Mouse (Mus musculus): Measurements from ENCODE around the gene Ccdc74a. TPM values are rescaled to one million over a fixed set of nuclear protein-coding genes. Genes with fewer than 3 reads are reported as not detected.

Gene Ccdc74a
- polyA plus RNA-seq, 1 experiment: 9.6 TPM

DNA sequence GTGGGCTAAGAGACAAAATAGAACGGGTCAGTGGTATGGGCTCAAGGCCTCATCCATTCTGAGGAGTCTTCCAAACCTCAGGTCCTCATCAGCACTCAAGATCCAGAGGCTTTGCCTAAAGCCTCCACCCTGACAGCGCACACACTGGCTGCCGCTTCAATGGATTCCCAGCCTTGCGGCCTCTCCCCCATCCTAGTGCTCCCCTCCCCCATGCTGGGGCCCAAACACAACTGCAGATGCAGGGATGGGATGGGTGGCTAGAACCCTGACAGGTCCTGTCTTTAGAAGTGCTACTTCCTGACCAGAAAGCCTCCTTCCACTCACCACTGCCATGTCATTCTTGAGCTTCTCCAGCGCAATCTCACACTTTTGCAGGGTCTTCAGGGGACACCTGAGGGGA, 7.3 kb downstream of the Ccdc74a start:
- no peak overlapping the region for H3K4me3 ChIP-seq (ENCODE audit: insufficient read depth, poor library complexity, severe bottlenecking)
- H3K27me3 ChIP-seq (ENCODE audit: control insufficient read depth, insufficient read depth, insufficient read length): no peaks in the 10 kb centered on the region
- no peaks in the 10 kb centered on the region for H3K79me2 ChIP-seq (ENCODE audit: control insufficient read depth, insufficient read depth)
- TF ChIP-seq CTCF (IDR thresholded peaks at IDR 0.05; ENCODE audit: control insufficient read depth, insufficient read depth, insufficient read length): no peak
- no peak for TF ChIP-seq CEBPB (IDR thresholded peaks at IDR 0.05; ENCODE audit: low read depth)
- TF ChIP-seq FOSL1 (IDR thresholded peaks at IDR 0.05; ENCODE audit: insufficient read depth, low read length, poor library complexity, severe bottlenecking): no peak
- no peak for TF ChIP-seq MAX (IDR thresholded peaks at IDR 0.05)
- TF ChIP-seq USF1 (IDR thresholded peaks at IDR 0.05; ENCODE audit: low read depth): no peak
- TF ChIP-seq MYOG (IDR thresholded peaks at IDR 0.05; ENCODE audit: control insufficient read depth, extremely low read depth, insufficient read length): no peak
- no peak for TF ChIP-seq MYOD1 (IDR thresholded peaks at IDR 0.05; ENCODE audit: control insufficient read depth, insufficient read length, low read depth)
- H3K79me3 ChIP-seq (ENCODE audit: low read depth): no peaks in the 10 kb centered on the region
- H3ac ChIP-seq (ENCODE audit: control insufficient read depth, insufficient read length, low read depth): no peak overlapping the region
- H3K36me3 ChIP-seq (ENCODE audit: control insufficient read depth, insufficient read depth): peaks cover 67% of the 10 kb centered on the region

- Histone ChIP-seq H3K79me3 (ENCODE audit: low read depth) (no peaks in the 10 kb centered on the region), H3K4me3 (ENCODE audit: insufficient read depth, poor library complexity, severe bottlenecking) (no peak overlapping the region), H3ac (ENCODE audit: control insufficient read depth, insufficient read length, low read depth) (no peak overlapping the region), H3K27me3 (ENCODE audit: control insufficient read depth, insufficient read depth, insufficient read length) (no peaks in the 10 kb centered on the region), H3K79me2 (ENCODE audit: control insufficient read depth, insufficient read depth) (no peaks in the 10 kb centered on the region), H3K36me3 (ENCODE audit: control insufficient read depth, insufficient read depth) (peaks cover 69% of the 10 kb centered on the region)
- TF ChIP-seq FOSL1 (IDR thresholded peaks at IDR 0.05; ENCODE audit: insufficient read depth, low read length, poor library complexity, severe bottlenecking) (no peak), CTCF (IDR thresholded peaks at IDR 0.05; ENCODE audit: control insufficient read depth, insufficient read depth, insufficient read length) (no peak), MYOG (IDR thresholded peaks at IDR 0.05; ENCODE audit: control insufficient read depth, extremely low read depth, insufficient read length) (no peak), CEBPB (IDR thresholded peaks at IDR 0.05; ENCODE audit: low read depth) (no peak), MYOD1 (IDR thresholded peaks at IDR 0.05; ENCODE audit: control insufficient read depth, insufficient read length, low read depth) (no peak), USF1 (IDR thresholded peaks at IDR 0.05; ENCODE audit: low read depth) (no peak), MAX (IDR thresholded peaks at IDR 0.05) (no peak)
Observed at GRCm38 (mm10) chr16:17654188-17654795, 8.0 kb downstream of the Ccdc74a start.

- H3K79me3 ChIP-seq (ENCODE audit: low read depth): no peaks in the 10 kb centered on the region
- H3K4me3 ChIP-seq (ENCODE audit: insufficient read depth, poor library complexity, severe bottlenecking): no peak overlapping the region
- H3K27me3 ChIP-seq (ENCODE audit: control insufficient read depth, insufficient read depth, insufficient read length): no peaks in the 10 kb centered on the region
- no peaks in the 10 kb centered on the region for H3K79me2 ChIP-seq (ENCODE audit: control insufficient read depth, insufficient read depth)
- no peak overlapping the region for H3ac ChIP-seq (ENCODE audit: control insufficient read depth, insufficient read length, low read depth)
- H3K36me3 ChIP-seq (ENCODE audit: control insufficient read depth, insufficient read depth): peaks cover 66% of the 10 kb centered on the region
- TF ChIP-seq USF1 (IDR thresholded peaks at IDR 0.05; ENCODE audit: low read depth): no peak
Observed at GRCm38 (mm10) chr16:17656212-17656871, 10.1 kb downstream of the Ccdc74a start.

DNA sequence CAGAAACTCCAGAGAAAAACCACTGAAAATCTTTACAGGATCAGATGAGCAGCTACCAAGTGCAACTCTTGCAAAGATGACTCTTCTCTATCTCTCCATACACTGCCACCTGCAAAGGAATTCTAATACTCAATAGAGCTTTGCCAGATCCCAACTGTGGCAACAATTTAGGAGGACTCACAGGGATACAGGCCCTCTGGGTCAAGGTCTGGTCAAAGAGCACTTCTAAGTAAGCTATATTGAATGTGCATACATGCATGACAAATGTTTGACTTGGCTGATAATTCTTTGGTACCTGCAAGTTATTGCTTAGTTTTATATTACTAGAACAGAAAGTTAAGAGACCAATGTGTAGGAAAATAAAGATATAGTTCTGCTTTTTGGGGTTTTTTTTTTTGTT, 19.3 kb downstream of the Ccdc74a start:
- Histone ChIP-seq H3K36me3 (ENCODE audit: control insufficient read depth, insufficient read depth) (peaks cover 69% of the 10 kb centered on the region), H3K79me3 (ENCODE audit: low read depth) (no peaks in the 10 kb centered on the region), H3K27me3 (ENCODE audit: control insufficient read depth, insufficient read depth, insufficient read length) (no peaks in the 10 kb centered on the region), H3ac (ENCODE audit: control insufficient read depth, insufficient read length, low read depth) (no peak overlapping the region), H3K4me3 (ENCODE audit: insufficient read depth, poor library complexity, severe bottlenecking) (no peak overlapping the region), H3K79me2 (ENCODE audit: control insufficient read depth, insufficient read depth) (no peaks in the 10 kb centered on the region)
- TF ChIP-seq FOSL1 (IDR thresholded peaks at IDR 0.05; ENCODE audit: insufficient read depth, low read length, poor library complexity, severe bottlenecking) (no peak), CEBPB (IDR thresholded peaks at IDR 0.05; ENCODE audit: low read depth) (no peak), MYOD1 (IDR thresholded peaks at IDR 0.05; ENCODE audit: control insufficient read depth, insufficient read length, low read depth) (no peak), USF1 (IDR thresholded peaks at IDR 0.05; ENCODE audit: low read depth) (no peak), MYOG (IDR thresholded peaks at IDR 0.05; ENCODE audit: control insufficient read depth, extremely low read depth, insufficient read length) (no peak), MAX (IDR thresholded peaks at IDR 0.05) (no peak), CTCF (IDR thresholded peaks at IDR 0.05; ENCODE audit: control insufficient read depth, insufficient read depth, insufficient read length) (no peak)

- H3ac ChIP-seq (ENCODE audit: control insufficient read depth, insufficient read length, low read depth): no peak overlapping the region
- no peaks in the 10 kb centered on the region for H3K27me3 ChIP-seq (ENCODE audit: control insufficient read depth, insufficient read depth, insufficient read length)
- no peak overlapping the region for H3K4me3 ChIP-seq (ENCODE audit: insufficient read depth, poor library complexity, severe bottlenecking)
- no peaks in the 10 kb centered on the region for H3K79me2 ChIP-seq (ENCODE audit: control insufficient read depth, insufficient read depth)
- no peak for TF ChIP-seq MYOD1 (IDR thresholded peaks at IDR 0.05; ENCODE audit: control insufficient read depth, insufficient read length, low read depth)
- TF ChIP-seq MYOG (IDR thresholded peaks at IDR 0.05; ENCODE audit: control insufficient read depth, extremely low read depth, insufficient read length): no peak
- no peak for TF ChIP-seq CEBPB (IDR thresholded peaks at IDR 0.05; ENCODE audit: low read depth)
- no peak for TF ChIP-seq CTCF (IDR thresholded peaks at IDR 0.05; ENCODE audit: control insufficient read depth, insufficient read depth, insufficient read length)
- no peak for TF ChIP-seq USF1 (IDR thresholded peaks at IDR 0.05; ENCODE audit: low read depth)
- no peaks in the 10 kb centered on the region for H3K79me3 ChIP-seq (ENCODE audit: low read depth)
- H3K36me3 ChIP-seq (ENCODE audit: control insufficient read depth, insufficient read depth): peaks cover 76% of the 10 kb centered on the region
Observed at GRCm38 (mm10) chr16:17669886-17670285, 23.6 kb downstream of the Ccdc74a start.

DNA sequence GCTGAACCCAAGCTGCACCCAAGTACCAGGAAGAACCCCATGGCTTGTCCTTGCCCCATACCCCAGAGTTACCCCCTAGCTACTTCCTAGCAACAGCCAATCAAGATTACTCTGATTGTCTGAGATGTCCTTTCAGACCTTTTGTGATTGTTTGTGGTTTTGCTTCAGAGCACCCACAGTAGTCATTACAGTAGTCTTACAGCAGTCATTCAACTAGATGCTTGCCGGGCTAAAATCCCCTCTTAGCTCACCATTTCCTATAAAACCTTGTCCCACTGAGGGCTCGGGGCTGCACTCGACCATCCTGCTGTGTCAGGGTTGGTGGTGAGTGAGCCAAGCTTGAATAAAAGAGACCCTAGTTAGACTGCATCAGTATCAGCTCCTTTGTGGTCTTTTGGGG, 48.6 kb downstream of the Ccdc74a start:
- H3K79me3 ChIP-seq (ENCODE audit: low read depth): peaks cover 18% of the 10 kb centered on the region
- H3ac ChIP-seq (ENCODE audit: control insufficient read depth, insufficient read length, low read depth): no peak overlapping the region
- H3K79me2 ChIP-seq (ENCODE audit: control insufficient read depth, insufficient read depth): peaks cover 38% of the 10 kb centered on the region
- H3K36me3 ChIP-seq (ENCODE audit: control insufficient read depth, insufficient read depth): peaks cover 81% of the 10 kb centered on the region
- no peak overlapping the region for H3K4me3 ChIP-seq (ENCODE audit: insufficient read depth, poor library complexity, severe bottlenecking)
- TF ChIP-seq CEBPB (IDR thresholded peaks at IDR 0.05; ENCODE audit: low read depth): no peak
- TF ChIP-seq MYOG (IDR thresholded peaks at IDR 0.05; ENCODE audit: control insufficient read depth, extremely low read depth, insufficient read length): no peak
- TF ChIP-seq FOSL1 (IDR thresholded peaks at IDR 0.05; ENCODE audit: insufficient read depth, low read length, poor library complexity, severe bottlenecking): no peak
- no peak for TF ChIP-seq CTCF (IDR thresholded peaks at IDR 0.05; ENCODE audit: control insufficient read depth, insufficient read depth, insufficient read length)
- no peak for TF ChIP-seq MYOD1 (IDR thresholded peaks at IDR 0.05; ENCODE audit: control insufficient read depth, insufficient read length, low read depth)
- H3K27me3 ChIP-seq (ENCODE audit: control insufficient read depth, insufficient read depth, insufficient read length): no peaks in the 10 kb centered on the region
